Mouse (Mus musculus): ENCODE data around the gene Hnrnpu.

DNA sequence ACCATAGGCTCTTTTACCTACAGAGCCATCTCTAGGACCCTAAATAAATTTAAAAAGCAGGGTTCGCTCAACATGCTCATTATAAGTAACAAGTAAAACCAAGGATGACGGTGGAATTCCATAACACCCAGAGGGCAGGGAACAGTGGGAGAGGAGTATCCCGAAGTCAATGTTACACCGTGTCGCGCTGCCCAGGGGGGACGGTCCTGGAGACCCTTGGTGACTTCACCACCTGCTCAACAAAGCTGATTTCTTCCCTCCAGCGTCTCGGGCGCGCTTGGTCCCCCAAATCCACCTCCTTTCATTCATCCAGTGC is 61.9 kb downstream of the Hnrnpu start:
- peak; percentile 15; the same call in 1 of the 2 replicates for TF ChIP-seq POLR2A (IDR thresholded peaks at IDR 0.05; ENCODE audit: control insufficient read depth, low read depth, low read length)
- TF ChIP-seq CTCF (IDR thresholded peaks at IDR 0.05; ENCODE audit: control insufficient read depth, insufficient read depth, insufficient replicate concordance, low read depth, low read length), result no peak

Data from testis, adult 2 months (tissue).